Mouse (Mus musculus) kidney, adult 10 weeks (tissue): ENCODE results near the gene Srpx2. TPM values are rescaled to one million over a fixed set of nuclear protein-coding genes. Genes with fewer than 3 reads are reported as not detected.

Experiments used
- polyA plus RNA-seq: library from polyadenylated mRNA; stranded (reverse); fragments of 350-450 nt; fragmentation: Illumina TruSeq; extraction: RNeasy Lipid Tissue Mini Kit (QIAGEN cat#74804); gene quantifications from one replicate; pipeline ENCODE4 v1.2.3, GENCODE M21; 2014; ENCODE audit warnings: low read depth, low replicate concordance

Gene Srpx2
- polyA plus RNA-seq: 4.1 TPM

DNA sequence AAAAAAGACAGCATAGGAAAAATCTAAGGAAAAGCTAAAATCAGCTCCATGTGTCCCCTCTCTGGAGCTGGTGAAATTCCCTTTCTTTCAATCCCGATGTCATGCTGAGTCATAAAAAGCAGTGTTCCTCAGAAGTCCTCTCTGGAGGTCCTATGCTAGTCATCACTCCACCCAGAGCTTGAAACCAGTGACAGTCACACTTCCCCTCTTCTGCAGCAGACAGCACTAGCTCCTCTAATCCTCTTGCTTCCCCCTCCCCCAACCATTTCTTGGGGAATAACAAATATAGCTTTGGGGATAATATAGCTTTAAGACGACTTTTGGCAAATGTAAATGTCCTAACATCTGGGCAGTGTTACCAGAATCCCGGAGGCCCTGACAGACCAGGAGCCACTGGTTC is at the start of gene Srpx2:
Gene Srpx2, plus strand, starts transcription at position 166 of the 400 bp plus-strand sequence.

GRCm38 (mm10) chrX:133898014-133898542 is 10.1 kb upstream of the Srpx2 start, which contains the start of gene Tspan6:
Gene Tspan6, minus strand, starts transcription at chrX:133898429.

GRCm38 (mm10) chrX:133981231-133982002 is 73.2 kb downstream of the Srpx2 start, which contains the start of gene Sytl4:
Gene Sytl4, minus strand, starts transcription at chrX:133981812.

Other genes starting within 250 kb of the Srpx2 start
- gene Pcdh19, start 219.4 kb upstream of the Srpx2 start, polyA plus RNA-seq: 3.2 TPM
- gene Tnmd, start 57.4 kb upstream of the Srpx2 start, polyA plus RNA-seq: not detected
- 36.1 TPM for gene Tspan6, start 10.0 kb upstream of the Srpx2 start, polyA plus RNA-seq
- gene Sytl4, start 73.4 kb downstream of the Srpx2 start, polyA plus RNA-seq: 10.2 TPM
- gene Cstf2, start 150.8 kb downstream of the Srpx2 start, polyA plus RNA-seq: 43.6 TPM